Mouse (Mus musculus) heart, adult 8-10 months (tissue): ENCODE results near the gene Sucla2. TPM values are rescaled to one million over a fixed set of nuclear protein-coding genes. Genes with fewer than 3 reads are reported as not detected.
"Not testable (repeated sequence)": the region's sequence is repeated elsewhere in the genome, so short reads cannot be mapped to it uniquely, and the experiment has no call there.

ENCODE experiments used
- DNase-seq: peaks from one replicate; pipeline ENCODE4 v3.0.0; 2022; ENCODE audit warnings: low spot score
- total RNA-seq, 4 experiments: library from RNA; stranded (reverse); gene quantifications; 2 replicates each; pipeline ENCODE4 v1.2.4; 2022

Sucla2 gene
- total RNA-seq, 4 experiments from 2014 or later = 674 to 810 (median 734) TPM

- peak; percentile 98 for DNase-seq
These were observed 15.2 kb upstream of the Sucla2 start, which contains the start of gene Med4 for GRCm38 (mm10) chr14:73509765-73510423. TSS of gene Med4 (plus strand) at chr14:73510025.

- no peak for DNase-seq
These were observed 983 bp upstream of the Sucla2 start for GRCm38 (mm10) chr14:73524136-73524535.

GRCm38 (mm10) chr14:73528661-73529060 is 3.5 kb downstream of the Sucla2 start:
- not testable (repeated sequence) for DNase-seq

- DNase-seq = no peak
These were observed 8.8 kb downstream of the Sucla2 start for GRCm38 (mm10) chr14:73533755-73534465.

- DNase-seq = no peak
These were observed 10.5 kb downstream of the Sucla2 start for GRCm38 (mm10) chr14:73535641-73536040.

- no peak for DNase-seq
These were observed 18.7 kb downstream of the Sucla2 start for GRCm38 (mm10) chr14:73543781-73544180.

GRCm38 (mm10) chr14:73547034-73547433 is 21.9 kb downstream of the Sucla2 start:
- DNase-seq = no peak

- DNase-seq = no peak
These were observed 22.9 kb downstream of the Sucla2 start, which contains the start of gene Nudt15 for GRCm38 (mm10) chr14:73548051-73548450. TSS of gene Nudt15 (minus strand) at chr14:73548242.

- no peak for DNase-seq
These were observed 25.2 kb downstream of the Sucla2 start for GRCm38 (mm10) chr14:73550291-73550690.

GRCm38 (mm10) chr14:73550732-73551131 is 25.6 kb downstream of the Sucla2 start:
- DNase-seq = no peak

GRCm38 (mm10) chr14:73551164-73551563 is 26.0 kb downstream of the Sucla2 start:
- DNase-seq = no peak

- DNase-seq = peak; percentile 92
These were observed 27.4 kb downstream of the Sucla2 start for GRCm38 (mm10) chr14:73552341-73553121.

- no peak for DNase-seq
These were observed 28.1 kb downstream of the Sucla2 start for GRCm38 (mm10) chr14:73553122-73553696.

- not testable (repeated sequence) for DNase-seq
These were observed 44.7 kb downstream of the Sucla2 start for GRCm38 (mm10) chr14:73569831-73570230.

GRCm38 (mm10) chr14:73571143-73571542 is 46.0 kb downstream of the Sucla2 start:
- no peak for DNase-seq

GRCm38 (mm10) chr14:73574053-73574452 is 48.9 kb downstream of the Sucla2 start:
- no peak for DNase-seq

- no peak for DNase-seq
These were observed 51.2 kb downstream of the Sucla2 start for GRCm38 (mm10) chr14:73576336-73576735.

- DNase-seq = no peak
These were observed 63.0 kb downstream of the Sucla2 start for GRCm38 (mm10) chr14:73588080-73588479.

GRCm38 (mm10) chr14:73592166-73592565 is 67.0 kb downstream of the Sucla2 start:
- DNase-seq = no peak

GRCm38 (mm10) chr14:73599720-73600119 is 74.6 kb downstream of the Sucla2 start:
- DNase-seq = peak; percentile 9

- no peak for DNase-seq
These were observed 82.6 kb downstream of the Sucla2 start for GRCm38 (mm10) chr14:73607732-73608131.
